ENCODE assay signal across 18 mouse cellular contexts in the genomic region with DNA sequence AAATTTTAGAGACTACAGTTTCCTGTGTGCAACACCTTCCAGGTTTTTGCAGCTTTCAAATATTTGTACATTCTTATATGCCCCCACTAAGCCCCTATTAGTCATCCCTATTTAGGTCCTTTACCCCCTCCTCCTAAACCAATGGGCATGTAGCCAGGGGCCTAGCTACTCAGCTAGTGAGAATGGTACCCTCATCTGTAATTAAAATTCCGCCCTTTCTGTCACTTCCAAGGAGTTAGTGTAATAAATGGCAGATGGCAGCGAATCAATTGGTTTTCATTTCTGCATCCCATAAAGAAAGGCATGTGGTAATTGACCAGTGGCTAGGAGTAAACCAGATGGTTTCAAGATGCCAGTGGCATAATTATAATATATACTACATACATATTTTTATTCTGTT. TPM values are rescaled to one million over a fixed set of nuclear protein-coding genes. Genes with fewer than 3 reads are reported as not detected.
DNase-seq lines count a peak whose midpoint lies in the region; ATAC-seq and TF ChIP-seq lines count a peak whose summit lies in the region.
"Had no signal": no experiment of that assay in that cellular context is flagged by ENCODE, and none has a peak within 500 bp of the region (broad histone marks: within the 10 kb centered on the region; RNA-seq: fewer than 3 reads in every experiment).

No protein-coding gene starts in this region.

- 58% methylated on average over 2 of the region's 2 CpGs for WGBS in embryonic facial prominence, embryonic 11.5 days
- WGBS in embryonic facial prominence, embryonic 10.5 days = 63% methylated on average over 2 of the region's 2 CpGs
- WGBS in hindbrain, embryonic 12.5 days = 52% methylated on average over 2 of the region's 2 CpGs
- WGBS in hindbrain, embryonic 13.5 days = 33% methylated on average over 2 of the region's 2 CpGs
- 42% methylated on average over 2 of the region's 2 CpGs for WGBS in embryonic facial prominence, embryonic 14.5 days
- WGBS in limb, embryonic 13.5 days = 7% methylated on average over 2 of the region's 2 CpGs
- 66% methylated on average over 2 of the region's 2 CpGs for WGBS in stomach, postnatal 0 days
- WGBS in liver, embryonic 11.5 days = 82% methylated on average over 2 of the region's 2 CpGs

- H3K9me3 ChIP-seq in embryonic facial prominence, embryonic 11.5 days (replicated peaks; ENCODE audit: control insufficient read depth, low read length) = no peaks in the 10 kb centered on the region
- no peaks in the 10 kb centered on the region for H3K9me3 ChIP-seq in embryonic facial prominence, embryonic 10.5 days
- no peaks in the 10 kb centered on the region for H3K9me3 ChIP-seq in hindbrain, embryonic 12.5 days (replicated peaks)
- no peaks in the 10 kb centered on the region for H3K9me3 ChIP-seq in hindbrain, embryonic 13.5 days
- H3K9me3 ChIP-seq in embryonic facial prominence, embryonic 14.5 days (ENCODE audit: control insufficient read depth, low read length) = no peaks in the 10 kb centered on the region
- H3K9me3 ChIP-seq in limb, embryonic 13.5 days = no peaks in the 10 kb centered on the region
- no peaks in the 10 kb centered on the region for H3K9me3 ChIP-seq in stomach, postnatal 0 days (ENCODE audit: control insufficient read depth, low read length)
- no peaks in the 10 kb centered on the region for H3K9me3 ChIP-seq in liver, embryonic 11.5 days (ENCODE audit: control insufficient read depth, low read length)
- H3K9me3 ChIP-seq: embryonic facial prominence, embryonic 12.5 days; intestine, embryonic 15.5 days; liver, embryonic 13.5 days had no signal

- peak; percentile 37 for DNase-seq in embryonic facial prominence, embryonic 11.5 days (ENCODE audit: low spot score)
- DNase-seq in embryonic facial prominence, embryonic 10.5 days (ENCODE audit: low spot score) = no peak
- DNase-seq in embryonic facial prominence, embryonic 14.5 days (ENCODE audit: low spot score) = peak; percentile 55
- DNase-seq in stomach, postnatal 0 days (ENCODE audit: low spot score) = no peak
- no peak for DNase-seq in liver, embryonic 11.5 days (ENCODE audit: low spot score)
- DNase-seq: adrenal gland, postnatal 25 days; cerebellum, postnatal 14 days; gastrocnemius, postnatal 25 days; kidney, postnatal 10 days; liver, embryonic 13.5 days; thymus, adult 18-20 months had no signal

- no peaks in the 10 kb centered on the region; the same call in 1 of the 2 replicates for H3K36me3 ChIP-seq in embryonic facial prominence, embryonic 11.5 days (replicated peaks; ENCODE audit: control insufficient read depth, insufficient read depth, low read depth, low read length)
- H3K36me3 ChIP-seq in embryonic facial prominence, embryonic 10.5 days (replicated peaks) = peaks cover 7% of the 10 kb centered on the region; the same call in 1 of the 2 replicates
- no peaks in the 10 kb centered on the region for H3K36me3 ChIP-seq in hindbrain, embryonic 12.5 days
- no peaks in the 10 kb centered on the region for H3K36me3 ChIP-seq in hindbrain, embryonic 13.5 days
- H3K36me3 ChIP-seq in embryonic facial prominence, embryonic 14.5 days (ENCODE audit: control insufficient read depth, insufficient read depth, low read length) = no peaks in the 10 kb centered on the region
- 0 out of 2 replicates have a peak, but pooled peaks cover 3% of the 10 kb centered on the region for H3K36me3 ChIP-seq in limb, embryonic 13.5 days
- no peaks in the 10 kb centered on the region for H3K36me3 ChIP-seq in stomach, postnatal 0 days (ENCODE audit: control insufficient read depth, insufficient read depth, low read length)
- no peaks in the 10 kb centered on the region for H3K36me3 ChIP-seq in liver, embryonic 11.5 days (ENCODE audit: control insufficient read depth, insufficient read depth, low read length)
- H3K36me3 ChIP-seq: embryonic facial prominence, embryonic 12.5 days; intestine, embryonic 15.5 days; liver, embryonic 13.5 days had no signal

- TF ChIP-seq CTCF in stomach, postnatal 0 days (IDR thresholded peaks at IDR 0.05; ENCODE audit: low read depth) = no peak

- no peaks in the 10 kb centered on the region for H3K27me3 ChIP-seq in embryonic facial prominence, embryonic 11.5 days (ENCODE audit: control insufficient read depth, insufficient read depth, low read length)
- H3K27me3 ChIP-seq in embryonic facial prominence, embryonic 10.5 days (replicated peaks; ENCODE audit: low read depth, poor library complexity, severe bottlenecking) = no peaks in the 10 kb centered on the region
- H3K27me3 ChIP-seq in hindbrain, embryonic 12.5 days = no peaks in the 10 kb centered on the region
- no peaks in the 10 kb centered on the region for H3K27me3 ChIP-seq in hindbrain, embryonic 13.5 days
- no peaks in the 10 kb centered on the region for H3K27me3 ChIP-seq in embryonic facial prominence, embryonic 14.5 days (replicated peaks; ENCODE audit: control insufficient read depth, insufficient read depth, low read length)
- H3K27me3 ChIP-seq in limb, embryonic 13.5 days = no peaks in the 10 kb centered on the region
- no peaks in the 10 kb centered on the region for H3K27me3 ChIP-seq in stomach, postnatal 0 days (ENCODE audit: control insufficient read depth, insufficient read depth, low read length)
- H3K27me3 ChIP-seq in liver, embryonic 11.5 days (replicated peaks; ENCODE audit: control insufficient read depth, insufficient read depth, low read length) = no peaks in the 10 kb centered on the region
- H3K27me3 ChIP-seq: embryonic facial prominence, embryonic 12.5 days; intestine, embryonic 15.5 days; liver, embryonic 13.5 days had no signal

- H3K27ac ChIP-seq in embryonic facial prominence, embryonic 11.5 days (replicated peaks; ENCODE audit: low read depth, low read length) = no peak overlapping the region
- no peak overlapping the region for H3K27ac ChIP-seq in embryonic facial prominence, embryonic 10.5 days (replicated peaks)
- H3K27ac ChIP-seq in hindbrain, embryonic 12.5 days = no peak overlapping the region
- no peak overlapping the region for H3K27ac ChIP-seq in hindbrain, embryonic 13.5 days
- H3K27ac ChIP-seq in embryonic facial prominence, embryonic 14.5 days (replicated peaks; ENCODE audit: low read depth, low read length) = no peak overlapping the region
- no peak overlapping the region for H3K27ac ChIP-seq in limb, embryonic 13.5 days
- no peak overlapping the region for H3K27ac ChIP-seq in stomach, postnatal 0 days (replicated peaks)
- H3K27ac ChIP-seq in liver, embryonic 11.5 days (ENCODE audit: low read depth, low read length) = no peak overlapping the region
- H3K27ac ChIP-seq: embryonic facial prominence, embryonic 12.5 days; intestine, embryonic 15.5 days; liver, embryonic 13.5 days had no signal

- no peak for TF ChIP-seq EP300 in stomach, postnatal 0 days (optimal IDR thresholded peaks at IDR 0.05)

- no peaks in the 10 kb centered on the region for H3K4me1 ChIP-seq in embryonic facial prominence, embryonic 11.5 days (ENCODE audit: control insufficient read depth, insufficient read depth, low read length)
- H3K4me1 ChIP-seq in embryonic facial prominence, embryonic 10.5 days = peaks cover 16% of the 10 kb centered on the region
- peaks cover 4% of the 10 kb centered on the region; the same call in 1 of the 2 replicates for H3K4me1 ChIP-seq in hindbrain, embryonic 12.5 days
- peaks cover 10% of the 10 kb centered on the region for H3K4me1 ChIP-seq in hindbrain, embryonic 13.5 days (replicated peaks)
- H3K4me1 ChIP-seq in embryonic facial prominence, embryonic 14.5 days (ENCODE audit: control insufficient read depth, insufficient read depth, low read length) = peaks cover 10% of the 10 kb centered on the region; the same call in 1 of the 2 replicates
- H3K4me1 ChIP-seq in limb, embryonic 13.5 days = peaks cover 21% of the 10 kb centered on the region
- no peaks in the 10 kb centered on the region for H3K4me1 ChIP-seq in stomach, postnatal 0 days (replicated peaks; ENCODE audit: control insufficient read depth, insufficient read depth)
- peaks cover 9% of the 10 kb centered on the region for H3K4me1 ChIP-seq in liver, embryonic 11.5 days (replicated peaks; ENCODE audit: control insufficient read depth, insufficient read depth, low read length)
- H3K4me1 ChIP-seq: intestine, embryonic 15.5 days had no signal

- H3K4me2 ChIP-seq in embryonic facial prominence, embryonic 11.5 days (ENCODE audit: low read depth, low read length) = no peak overlapping the region
- H3K4me2 ChIP-seq in hindbrain, embryonic 12.5 days (replicated peaks) = no peak overlapping the region
- H3K4me2 ChIP-seq in hindbrain, embryonic 13.5 days = no peak overlapping the region
- no peak overlapping the region for H3K4me2 ChIP-seq in embryonic facial prominence, embryonic 14.5 days (ENCODE audit: low read depth, low read length)
- H3K4me2 ChIP-seq in limb, embryonic 13.5 days (replicated peaks) = no peak overlapping the region
- H3K4me2 ChIP-seq in stomach, postnatal 0 days (replicated peaks; ENCODE audit: low read depth) = no peak overlapping the region
- H3K4me2 ChIP-seq in liver, embryonic 11.5 days = no peak overlapping the region
- H3K4me2 ChIP-seq: embryonic facial prominence, embryonic 12.5 days; intestine, embryonic 15.5 days; liver, embryonic 13.5 days had no signal

- no peak for ATAC-seq in embryonic facial prominence, embryonic 11.5 days (replicated peaks; ENCODE audit: insufficient number of reproducible peaks, low FRiP score, low TSS enrichment, low read depth)
- peak; percentile 73 for ATAC-seq in hindbrain, embryonic 12.5 days (ENCODE audit: low FRiP score)
- no peak for ATAC-seq in hindbrain, embryonic 13.5 days (ENCODE audit: low FRiP score)
- ATAC-seq in embryonic facial prominence, embryonic 14.5 days (ENCODE audit: low read depth) = no peak
- peak; percentile 72 for ATAC-seq in limb, embryonic 13.5 days (ENCODE audit: low FRiP score, low read depth)
- no peak for ATAC-seq in stomach, postnatal 0 days (ENCODE audit: low FRiP score, low TSS enrichment)
- ATAC-seq in liver, embryonic 11.5 days (replicated peaks; ENCODE audit: low FRiP score) = no peak
- ATAC-seq: activated CD4-positive, CD25-positive, alpha-beta regulatory T cell, adult 4 months; lung, postnatal 0 days had no signal

- no peak overlapping the region for H3K4me3 ChIP-seq in embryonic facial prominence, embryonic 11.5 days (ENCODE audit: low read depth, low read length)
- H3K4me3 ChIP-seq in embryonic facial prominence, embryonic 10.5 days = no peak overlapping the region
- no peak overlapping the region for H3K4me3 ChIP-seq in hindbrain, embryonic 12.5 days
- no peak overlapping the region for H3K4me3 ChIP-seq in hindbrain, embryonic 13.5 days
- H3K4me3 ChIP-seq in embryonic facial prominence, embryonic 14.5 days (ENCODE audit: low read depth, low read length) = no peak overlapping the region
- H3K4me3 ChIP-seq in limb, embryonic 13.5 days = no peak overlapping the region
- no peak overlapping the region for H3K4me3 ChIP-seq in stomach, postnatal 0 days (ENCODE audit: low read depth, low read length)
- H3K4me3 ChIP-seq in liver, embryonic 11.5 days (ENCODE audit: low read depth, low read length) = no peak overlapping the region
- H3K4me3 ChIP-seq: embryonic facial prominence, embryonic 12.5 days; intestine, embryonic 15.5 days; liver, embryonic 13.5 days had no signal

- no peak overlapping the region for H3K9ac ChIP-seq in embryonic facial prominence, embryonic 11.5 days (replicated peaks; ENCODE audit: low read length)
- no peak overlapping the region for H3K9ac ChIP-seq in hindbrain, embryonic 12.5 days
- H3K9ac ChIP-seq in hindbrain, embryonic 13.5 days = no peak overlapping the region
- H3K9ac ChIP-seq in embryonic facial prominence, embryonic 14.5 days (ENCODE audit: low read depth, low read length) = no peak overlapping the region
- H3K9ac ChIP-seq in limb, embryonic 13.5 days = no peak overlapping the region
- no peak overlapping the region for H3K9ac ChIP-seq in stomach, postnatal 0 days (ENCODE audit: low read length)
- no peak overlapping the region for H3K9ac ChIP-seq in liver, embryonic 11.5 days (ENCODE audit: low read depth, low read length)
- H3K9ac ChIP-seq: embryonic facial prominence, embryonic 12.5 days; intestine, embryonic 15.5 days; liver, embryonic 13.5 days had no signal

RNA-seq across cellular contexts. Expression of a gene that starts 23.6 kb away (rescaled TPM):
- polyA plus RNA-seq in embryonic facial prominence, embryonic 11.5 days (2014; fragmentation: Nextera tagmentation; extraction: Ambion mirVana) = 1.5 and 1.7 TPM in 2 replicates
- 0.99 and 1.2 TPM in 2 replicates for polyA plus RNA-seq in embryonic facial prominence, embryonic 10.5 days (2016; fragmentation: Nextera tagmentation; extraction: Ambion mirVana)
- 5.4 and 5.6 TPM in 2 replicates for polyA plus RNA-seq in hindbrain, embryonic 12.5 days (2016; fragmentation: Nextera tagmentation; extraction: Ambion mirVana)
- 5.0 TPM in 2 replicates for polyA plus RNA-seq in hindbrain, embryonic 13.5 days (2015; fragmentation: Nextera tagmentation; extraction: Ambion mirVana)
- 0.77 and 0.85 TPM in 2 replicates for polyA plus RNA-seq in embryonic facial prominence, embryonic 14.5 days (2014; fragmentation: Nextera tagmentation; extraction: Ambion mirVana)
- 0.88 and 0.95 TPM in 2 replicates for polyA plus RNA-seq in limb, embryonic 13.5 days (2015; fragmentation: Nextera tagmentation; extraction: Ambion mirVana)
- polyA plus RNA-seq in stomach, postnatal 0 days (2015; fragmentation: Nextera tagmentation; extraction: Ambion mirVana) = 0.07 TPM in 2 replicates
- polyA plus RNA-seq in liver, embryonic 11.5 days (2014; fragmentation: Nextera tagmentation; extraction: Ambion mirVana) = 0.08 TPM in 1 of 2 replicates, not detected in the other
- polyA plus RNA-seq: activated CD4-positive, CD25-positive, alpha-beta regulatory T cell, adult 4 months had no signal

RNA-seq across cellular contexts. Expression of a gene that starts 24.5 kb away (rescaled TPM):
- 61.8 and 62.9 TPM in 2 replicates for polyA plus RNA-seq in embryonic facial prominence, embryonic 11.5 days (2014; fragmentation: Nextera tagmentation; extraction: Ambion mirVana)
- polyA plus RNA-seq in embryonic facial prominence, embryonic 10.5 days (2016; fragmentation: Nextera tagmentation; extraction: Ambion mirVana) = 68.3 and 68.9 TPM in 2 replicates
- polyA plus RNA-seq in hindbrain, embryonic 12.5 days (2016; fragmentation: Nextera tagmentation; extraction: Ambion mirVana) = 65.8 and 72.1 TPM in 2 replicates
- 46.1 and 49.0 TPM in 2 replicates for polyA plus RNA-seq in hindbrain, embryonic 13.5 days (2015; fragmentation: Nextera tagmentation; extraction: Ambion mirVana)
- polyA plus RNA-seq in embryonic facial prominence, embryonic 14.5 days (2014; fragmentation: Nextera tagmentation; extraction: Ambion mirVana) = 52.4 and 53.8 TPM in 2 replicates
- polyA plus RNA-seq in limb, embryonic 13.5 days (2015; fragmentation: Nextera tagmentation; extraction: Ambion mirVana) = 58.9 and 62.3 TPM in 2 replicates
- 26.0 and 27.5 TPM in 2 replicates for polyA plus RNA-seq in stomach, postnatal 0 days (2015; fragmentation: Nextera tagmentation; extraction: Ambion mirVana)
- 35.9 and 36.2 TPM in 2 replicates for polyA plus RNA-seq in liver, embryonic 11.5 days (2014; fragmentation: Nextera tagmentation; extraction: Ambion mirVana)

RNA-seq across cellular contexts. Expression of a gene that starts 31.7 kb away (rescaled TPM):
- 0.32 TPM in 1 of 2 replicates, not detected in the other for polyA plus RNA-seq in embryonic facial prominence, embryonic 11.5 days (2014; fragmentation: Nextera tagmentation; extraction: Ambion mirVana)
- polyA plus RNA-seq in embryonic facial prominence, embryonic 10.5 days (2016; fragmentation: Nextera tagmentation; extraction: Ambion mirVana) = 0.62 and 0.85 TPM in 2 replicates
- polyA plus RNA-seq in hindbrain, embryonic 12.5 days (2016; fragmentation: Nextera tagmentation; extraction: Ambion mirVana) = 0.26 TPM in 1 of 2 replicates, not detected in the other
- polyA plus RNA-seq in hindbrain, embryonic 13.5 days (2015; fragmentation: Nextera tagmentation; extraction: Ambion mirVana) = not detected in 2 replicates
- polyA plus RNA-seq in embryonic facial prominence, embryonic 14.5 days (2014; fragmentation: Nextera tagmentation; extraction: Ambion mirVana) = not detected in 2 replicates
- polyA plus RNA-seq in limb, embryonic 13.5 days (2015; fragmentation: Nextera tagmentation; extraction: Ambion mirVana) = 0.13 and 0.22 TPM in 2 replicates
- 0.29 and 0.56 TPM in 2 replicates for polyA plus RNA-seq in stomach, postnatal 0 days (2015; fragmentation: Nextera tagmentation; extraction: Ambion mirVana)
- polyA plus RNA-seq in liver, embryonic 11.5 days (2014; fragmentation: Nextera tagmentation; extraction: Ambion mirVana) = 0.36 TPM in 1 of 2 replicates, not detected in the other
- polyA plus RNA-seq: activated CD4-positive, CD25-positive, alpha-beta regulatory T cell, adult 4 months; liver, embryonic 13.5 days had no signal

Comparison
In these comparisons a context has a peak if more than half of its experiments do, and no peak if none do; other contexts are left out.
1. ATAC-seq: peak in hindbrain, embryonic 12.5 days (single experiment) and limb, embryonic 13.5 days (single experiment); none in embryonic facial prominence, embryonic 11.5 days (single experiment), hindbrain, embryonic 13.5 days (single experiment), embryonic facial prominence, embryonic 14.5 days (single experiment), stomach, postnatal 0 days (single experiment) and liver, embryonic 11.5 days (single experiment).
2. DNase-seq: peak in embryonic facial prominence, embryonic 11.5 days (single experiment) and embryonic facial prominence, embryonic 14.5 days (single experiment); none in embryonic facial prominence, embryonic 10.5 days (single experiment), stomach, postnatal 0 days (single experiment) and liver, embryonic 11.5 days (single experiment).